Mouse (Mus musculus) hindbrain, postnatal 0 days (tissue): ENCODE measurements around the gene Cd27. TPM values are rescaled to one million over a fixed set of nuclear protein-coding genes. Genes with fewer than 3 reads are reported as not detected.

Experiments
- ATAC-seq: fragments of 200-750 bp; cut with Nextera tagmentation; 2 replicates; pipeline ENCODE4 v1.8.0; 2017; ENCODE audit warnings: mild to moderate bottlenecking, moderate TSS enrichment, moderate library complexity
- DNase-seq: peaks from one replicate; pipeline ENCODE4 v3.0.0-alpha.2; 2015; ENCODE audit warnings: low spot score
- H3K27ac ChIP-seq: fragments of 300-500 bp; sonication (generic); 2 replicates; pipeline ENCODE4 v1.5.1; 2014; ENCODE audit warnings: mild to moderate bottlenecking
- H3K27me3 ChIP-seq: fragments of 300-500 bp; sonication (generic); 2 replicates; pipeline ENCODE4 v1.6.1; 2014; ENCODE audit warnings: low read length, mixed read lengths; ENCODE audit not compliant: insufficient read depth
- H3K36me3 ChIP-seq: fragments of 300-500 bp; sonication (generic); 2 replicates; pipeline ENCODE4 v1.6.1; 2014; ENCODE audit warnings: low read length, mixed read lengths; ENCODE audit not compliant: insufficient read depth
- H3K4me1 ChIP-seq: fragments of 300-500 bp; sonication (generic); 2 replicates; pipeline ENCODE4 v1.6.1; 2014; ENCODE audit warnings: antibody characterized with exemption, low read length, mixed read lengths; ENCODE audit not compliant: insufficient read depth
- H3K4me2 ChIP-seq: fragments of 300-500 bp; sonication (generic); 2 replicates; pipeline ENCODE4 v1.6.1; 2014; ENCODE audit warnings: low read depth, mild to moderate bottlenecking, low read length, moderate library complexity, mixed read lengths
- H3K4me3 ChIP-seq: fragments of 300-500 bp; sonication (generic); 2 replicates; pipeline ENCODE4 v1.5.1; 2014; ENCODE audit warnings: low read length
- H3K9ac ChIP-seq: fragments of 300-500 bp; sonication (generic); replicated peaks from 2 replicates; pipeline ENCODE4 v1.6.1; 2014; ENCODE audit warnings: mild to moderate bottlenecking, low read length, moderate library complexity, mixed read lengths
- H3K9me3 ChIP-seq: fragments of 300-500 bp; sonication (generic); 2 replicates; pipeline ENCODE4 v1.6.1; 2016; ENCODE audit warnings: low read length, mixed read lengths
- CTCF ChIP-seq: IDR thresholded peaks from 2 replicates; pipeline ENCODE4 v1.5.1; 2016; ENCODE audit warnings: antibody characterized with exemption, control low read depth, low read depth
- WGBS: fragments of 180-500 bp; shearing (Covaris S2); extraction: QIAGEN DNeasy Blood & Tissue Kit; methylation state at CpG from one replicate; pipeline ENCODE4 v1.1.7; 2014; 5-methylcytosine and 5-hydroxymethylcytosine counted together
- polyA plus RNA-seq: library from polyadenylated mRNA; unstranded; fragments of >200 nt; fragmentation: Nextera tagmentation; extraction: Ambion mirVana; gene quantifications from 2 replicates; pipeline ENCODE4 v1.2.1, GENCODE M21; 2015
- total RNA-seq: library from RNA; depleted of rRNA; stranded (reverse); fragments of >200 nt; gene quantifications from 2 replicates; pipeline ENCODE4 v1.2.3, GENCODE M21; 2014

Cd27 gene
- total and polyA plus RNA-seq, 2 experiments from 2014 or later = 0.29 TPM; not detected in 1

- no peak for ATAC-seq
- H3K27ac ChIP-seq = no peak overlapping the region
- no peaks in the 10 kb centered on the region for H3K36me3 ChIP-seq
- WGBS = 88% methylated on average over 9 of the region's 9 CpGs
- H3K4me3 ChIP-seq = no peak overlapping the region
- no peaks in the 10 kb centered on the region for H3K9me3 ChIP-seq
- no peaks in the 10 kb centered on the region for H3K4me1 ChIP-seq
- H3K27me3 ChIP-seq = no peaks in the 10 kb centered on the region
- TF ChIP-seq CTCF = no peak
- DNase-seq = no peak
- no peak overlapping the region for H3K9ac ChIP-seq
- H3K4me2 ChIP-seq = no peak overlapping the region
These were observed 27.4 kb upstream of the Cd27 start for GRCm38 (mm10) chr6:125264219-125264618.

- no peaks in the 10 kb centered on the region for H3K4me1 ChIP-seq
- no peak overlapping the region for H3K9ac ChIP-seq
- WGBS = 80% methylated on average over 10 of the region's 10 CpGs
These were observed 23.3 kb upstream of the Cd27 start for GRCm38 (mm10) chr6:125260006-125260555.

GRCm38 (mm10) chr6:125256222-125256966, 19.6 kb upstream of the Cd27 start:
- no peak for ATAC-seq
- TF ChIP-seq CTCF = no peak
- 75% methylated on average over 8 of the region's 8 CpGs for WGBS
- no peaks in the 10 kb centered on the region for H3K4me1 ChIP-seq
- no peak overlapping the region for H3K9ac ChIP-seq
- H3K9me3 ChIP-seq = no peaks in the 10 kb centered on the region
- H3K27ac ChIP-seq = no peak overlapping the region
- no peak overlapping the region for H3K4me3 ChIP-seq
- no peak for DNase-seq
- H3K27me3 ChIP-seq = no peaks in the 10 kb centered on the region
- no peaks in the 10 kb centered on the region for H3K36me3 ChIP-seq
- no peak overlapping the region for H3K4me2 ChIP-seq

More at GRCm38 (mm10) chr6:125260006-125260555, 23.3 kb upstream of the Cd27 start:
- TF ChIP-seq CTCF = no peak
- Histone ChIP-seq H3K4me2 (no peak overlapping the region), H3K36me3 (no peaks in the 10 kb centered on the region), H3K9me3 (no peaks in the 10 kb centered on the region), H3K27ac (no peak overlapping the region), H3K4me3 (no peak overlapping the region), H3K27me3 (no peaks in the 10 kb centered on the region)
- DNase-seq (no peak), ATAC-seq (no peak)

- TF ChIP-seq CTCF = no peak
- H3K4me3 ChIP-seq = no peak overlapping the region
- no peak overlapping the region for H3K9ac ChIP-seq
- H3K4me2 ChIP-seq = no peak overlapping the region
- no peaks in the 10 kb centered on the region for H3K36me3 ChIP-seq
- 89% methylated on average over 7 of the region's 7 CpGs for WGBS
- ATAC-seq = no peak
- H3K27ac ChIP-seq = no peak overlapping the region
- no peak for DNase-seq
- H3K9me3 ChIP-seq = no peaks in the 10 kb centered on the region
- no peaks in the 10 kb centered on the region for H3K4me1 ChIP-seq
- no peaks in the 10 kb centered on the region for H3K27me3 ChIP-seq
These were observed 18.8 kb upstream of the Cd27 start for GRCm38 (mm10) chr6:125255516-125256044.

GRCm38 (mm10) chr6:125253863-125254715, 17.3 kb upstream of the Cd27 start:
- Histone ChIP-seq H3K4me2 (no peak overlapping the region), H3K9ac (no peak overlapping the region), H3K4me3 (no peak overlapping the region), H3K4me1 (no peaks in the 10 kb centered on the region), H3K36me3 (no peaks in the 10 kb centered on the region), H3K27me3 (no peaks in the 10 kb centered on the region), H3K9me3 (no peaks in the 10 kb centered on the region), H3K27ac (no peak overlapping the region)
- no peak for DNase-seq
- TF ChIP-seq CTCF = no peak
- no peak for ATAC-seq
- 75% methylated on average over 14 of the region's 14 CpGs for WGBS

GRCm38 (mm10) chr6:125252711-125253110, 15.9 kb upstream of the Cd27 start:
- no peak overlapping the region for H3K27ac ChIP-seq
- ATAC-seq (no peak), DNase-seq (no peak)
- H3K9ac ChIP-seq = no peak overlapping the region
- no peaks in the 10 kb centered on the region for H3K27me3 ChIP-seq
- no peaks in the 10 kb centered on the region for H3K4me1 ChIP-seq
- WGBS = 90% methylated on average over 8 of the region's 8 CpGs
- no peak overlapping the region for H3K4me2 ChIP-seq
- TF ChIP-seq CTCF = no peak
- no peaks in the 10 kb centered on the region for H3K9me3 ChIP-seq
- no peaks in the 10 kb centered on the region for H3K36me3 ChIP-seq
- no peak overlapping the region for H3K4me3 ChIP-seq
